Mouse (Mus musculus) stomach, embryonic 15.5 days (tissue): ENCODE data around the gene Epb41l2. TPM values are rescaled to one million over a fixed set of nuclear protein-coding genes. Genes with fewer than 3 reads are reported as not detected.

Experiments used
- ATAC-seq: fragments of 200-750 bp; cut with Nextera tagmentation; 2 replicates; pipeline ENCODE4 v1.8.0; 2017; ENCODE audit warnings: low read depth, moderate number of reproducible peaks, moderate TSS enrichment; ENCODE audit not compliant: insufficient read depth, low FRiP score
- H3K27ac ChIP-seq: fragments of 300-500 bp; sonication (generic); 2 replicates; pipeline ENCODE4 v1.5.1; 2015; ENCODE audit warnings: mild to moderate bottlenecking, inconsistent platforms
- H3K27me3 ChIP-seq: fragments of 300-500 bp; sonication (generic); replicated peaks from 2 replicates; pipeline ENCODE4 v1.6.1; 2015; ENCODE audit warnings: inconsistent platforms
- H3K36me3 ChIP-seq: fragments of 300-500 bp; sonication (generic); 2 replicates; pipeline ENCODE4 v1.6.1; 2015; ENCODE audit warnings: inconsistent platforms
- H3K4me1 ChIP-seq: fragments of 300-500 bp; sonication (generic); 2 replicates; pipeline ENCODE4 v1.6.1; 2015; ENCODE audit warnings: inconsistent platforms
- H3K4me2 ChIP-seq: fragments of 300-500 bp; sonication (generic); 2 replicates; pipeline ENCODE4 v1.6.1; 2015; ENCODE audit warnings: mild to moderate bottlenecking, inconsistent platforms
- H3K4me3 ChIP-seq: fragments of 300-500 bp; sonication (generic); replicated peaks from 2 replicates; pipeline ENCODE4 v1.5.1; 2015; ENCODE audit warnings: inconsistent platforms
- H3K9ac ChIP-seq: fragments of 300-500 bp; sonication (generic); 2 replicates; pipeline ENCODE4 v1.6.1; 2015; ENCODE audit warnings: inconsistent platforms
- H3K9me3 ChIP-seq: fragments of 300-500 bp; sonication (generic); 2 replicates; pipeline ENCODE4 v1.6.1; 2016; ENCODE audit warnings: inconsistent platforms
- WGBS: fragments of 180-500 bp; shearing (Covaris S2); methylation state at CpG from one replicate; pipeline ENCODE4 v1.1.7; 2015; 5-methylcytosine and 5-hydroxymethylcytosine counted together
- polyA plus RNA-seq: library from polyadenylated mRNA; unstranded; fragments of >200 nt; fragmentation: Nextera tagmentation; extraction: Ambion mirVana; gene quantifications from 2 replicates; pipeline ENCODE4 v1.2.1, GENCODE M21; 2015

Epb41l2 gene
- polyA plus RNA-seq, 1 experiment from 2014 or later: 50.2 TPM

GRCm38 (mm10) chr10:25368928-25369327 is 9.3 kb downstream of the Epb41l2 start:
- no peak overlapping the region for H3K4me3 ChIP-seq
- H3K36me3 ChIP-seq: no peaks in the 10 kb centered on the region
- no peak overlapping the region for H3K27ac ChIP-seq
- H3K9ac ChIP-seq: no peak overlapping the region
- 73% methylated on average over 3 of the region's 3 CpGs for WGBS
- no peaks in the 10 kb centered on the region for H3K27me3 ChIP-seq
- peaks cover 9% of the 10 kb centered on the region; the same call in 1 of the 2 replicates for H3K4me1 ChIP-seq
- H3K4me2 ChIP-seq: no peak overlapping the region
- no peak for ATAC-seq
- H3K9me3 ChIP-seq: no peaks in the 10 kb centered on the region

GRCm38 (mm10) chr10:25369691-25370090 is 10.1 kb downstream of the Epb41l2 start:
- H3K4me3 ChIP-seq: no peak overlapping the region
- no peaks in the 10 kb centered on the region for H3K36me3 ChIP-seq
- peaks cover 12% of the 10 kb centered on the region; the same call in 1 of the 2 replicates for H3K4me1 ChIP-seq
- H3K27ac ChIP-seq: no peak overlapping the region
- H3K9me3 ChIP-seq: no peaks in the 10 kb centered on the region
- no peak overlapping the region for H3K4me2 ChIP-seq
- WGBS: 81% methylated on average over 9 of the region's 9 CpGs
- H3K9ac ChIP-seq: no peak overlapping the region
- no peaks in the 10 kb centered on the region for H3K27me3 ChIP-seq
- no peak for ATAC-seq

GRCm38 (mm10) chr10:25371336-25371735 is 11.7 kb downstream of the Epb41l2 start:
- no peaks in the 10 kb centered on the region for H3K36me3 ChIP-seq
- no peak overlapping the region for H3K9ac ChIP-seq
- H3K4me2 ChIP-seq: no peak overlapping the region
- H3K27ac ChIP-seq: peak overlapping the region; percentile 57; the same call in 1 of the 2 replicates
- no peaks in the 10 kb centered on the region for H3K9me3 ChIP-seq
- no peaks in the 10 kb centered on the region for H3K27me3 ChIP-seq
- peaks cover 12% of the 10 kb centered on the region; the same call in 1 of the 2 replicates for H3K4me1 ChIP-seq
- ATAC-seq: no peak
- H3K4me3 ChIP-seq: no peak overlapping the region
- 59% methylated on average over 2 of the region's 2 CpGs for WGBS

GRCm38 (mm10) chr10:25371915-25372371 is 12.3 kb downstream of the Epb41l2 start:
- Histone ChIP-seq H3K27ac (0 out of 2 replicates have a peak overlapping the region, but pooled peaks have one; percentile 45), H3K4me3 (no peak overlapping the region), H3K9me3 (no peaks in the 10 kb centered on the region), H3K4me2 (no peak overlapping the region), H3K4me1 (peaks cover 10% of the 10 kb centered on the region; the same call in 1 of the 2 replicates), H3K9ac (no peak overlapping the region), H3K36me3 (no peaks in the 10 kb centered on the region), H3K27me3 (no peaks in the 10 kb centered on the region)
- 21% methylated on average over 3 of the region's 3 CpGs for WGBS
- ATAC-seq: no peak; the same call in 1 of the 2 replicates

GRCm38 (mm10) chr10:25372510-25373148 is 13.0 kb downstream of the Epb41l2 start:
- Histone ChIP-seq H3K9ac (no peak overlapping the region), H3K4me1 (peaks cover 8% of the 10 kb centered on the region; the same call in 1 of the 2 replicates), H3K9me3 (no peaks in the 10 kb centered on the region), H3K4me2 (no peak overlapping the region), H3K27me3 (no peaks in the 10 kb centered on the region), H3K36me3 (no peaks in the 10 kb centered on the region), H3K27ac (peak overlapping the region; percentile 28; the same call in 1 of the 2 replicates), H3K4me3 (no peak overlapping the region)
- WGBS: 35% methylated on average over 10 of the region's 10 CpGs
- ATAC-seq: no peak

- no peak overlapping the region for H3K9ac ChIP-seq
- no peak overlapping the region for H3K27ac ChIP-seq
- no peak overlapping the region for H3K4me3 ChIP-seq
- no peaks in the 10 kb centered on the region for H3K36me3 ChIP-seq
- no peak overlapping the region for H3K4me2 ChIP-seq
- no peaks in the 10 kb centered on the region for H3K9me3 ChIP-seq
- WGBS: 75% methylated on average over 4 of the region's 4 CpGs
- no peak for ATAC-seq
- peaks cover 8% of the 10 kb centered on the region; the same call in 1 of the 2 replicates for H3K4me1 ChIP-seq
- H3K27me3 ChIP-seq: no peaks in the 10 kb centered on the region
These were observed 15.4 kb downstream of the Epb41l2 start for GRCm38 (mm10) chr10:25375036-25375435.

- H3K4me1 ChIP-seq: no peaks in the 10 kb centered on the region; the same call in 1 of the 2 replicates
- no peak overlapping the region for H3K27ac ChIP-seq
- no peaks in the 10 kb centered on the region for H3K9me3 ChIP-seq
- no peaks in the 10 kb centered on the region for H3K36me3 ChIP-seq
- no peaks in the 10 kb centered on the region for H3K27me3 ChIP-seq
- H3K9ac ChIP-seq: no peak overlapping the region
- WGBS: 76% methylated on average over 6 of the region's 6 CpGs
- no peak overlapping the region for H3K4me2 ChIP-seq
- H3K4me3 ChIP-seq: no peak overlapping the region
- no peak for ATAC-seq
These were observed 21.3 kb downstream of the Epb41l2 start for GRCm38 (mm10) chr10:25380746-25381481.

GRCm38 (mm10) chr10:25381951-25382350 is 22.4 kb downstream of the Epb41l2 start:
- Histone ChIP-seq H3K9ac (no peak overlapping the region), H3K4me2 (no peak overlapping the region), H3K36me3 (no peaks in the 10 kb centered on the region), H3K4me3 (no peak overlapping the region), H3K27ac (no peak overlapping the region), H3K27me3 (no peaks in the 10 kb centered on the region), H3K4me1 (peaks cover 5% of the 10 kb centered on the region; the same call in 1 of the 2 replicates), H3K9me3 (no peaks in the 10 kb centered on the region)
- no peak for ATAC-seq
- 60% methylated on average over 10 of the region's 10 CpGs for WGBS

GRCm38 (mm10) chr10:25383171-25383570 is 23.6 kb downstream of the Epb41l2 start:
- Histone ChIP-seq H3K27ac (no peak overlapping the region), H3K4me2 (no peak overlapping the region), H3K36me3 (no peaks in the 10 kb centered on the region), H3K4me3 (no peak overlapping the region), H3K4me1 (peaks cover 5% of the 10 kb centered on the region; the same call in 1 of the 2 replicates), H3K9ac (no peak overlapping the region), H3K27me3 (no peaks in the 10 kb centered on the region), H3K9me3 (no peaks in the 10 kb centered on the region)
- 71% methylated on average over 5 of the region's 5 CpGs for WGBS
- ATAC-seq: no peak

GRCm38 (mm10) chr10:25384391-25384790 is 24.8 kb downstream of the Epb41l2 start:
- no peak overlapping the region for H3K4me2 ChIP-seq
- WGBS: 85% methylated on average over 10 of the region's 10 CpGs
- ATAC-seq: no peak

GRCm38 (mm10) chr10:25385811-25386580 is 26.4 kb downstream of the Epb41l2 start:
- no peak overlapping the region for H3K27ac ChIP-seq
- no peak overlapping the region for H3K9ac ChIP-seq
- H3K9me3 ChIP-seq: no peaks in the 10 kb centered on the region
- H3K4me3 ChIP-seq: no peak overlapping the region
- no peak overlapping the region for H3K4me2 ChIP-seq
- H3K4me1 ChIP-seq: peaks cover 5% of the 10 kb centered on the region; the same call in 1 of the 2 replicates
- 66% methylated on average over 13 of the region's 13 CpGs for WGBS
- no peaks in the 10 kb centered on the region for H3K36me3 ChIP-seq
- ATAC-seq: no peak
- no peaks in the 10 kb centered on the region for H3K27me3 ChIP-seq

More at GRCm38 (mm10) chr10:25384391-25384790, 24.8 kb downstream of the Epb41l2 start:
- Histone ChIP-seq H3K9me3 (no peaks in the 10 kb centered on the region), H3K27ac (no peak overlapping the region), H3K4me1 (peaks cover 5% of the 10 kb centered on the region; the same call in 1 of the 2 replicates), H3K27me3 (no peaks in the 10 kb centered on the region), H3K9ac (no peak overlapping the region), H3K4me3 (no peak overlapping the region), H3K36me3 (no peaks in the 10 kb centered on the region)
